Mouse (Mus musculus): Measurements from ENCODE around the gene Cyp2c65. TPM values are rescaled to one million over a fixed set of nuclear protein-coding genes. Genes with fewer than 3 reads are reported as not detected.

Gene Cyp2c65
- not detected in 2 replicates for polyA plus RNA-seq (2012; ENCODE audit: low replicate concordance)

DNA sequence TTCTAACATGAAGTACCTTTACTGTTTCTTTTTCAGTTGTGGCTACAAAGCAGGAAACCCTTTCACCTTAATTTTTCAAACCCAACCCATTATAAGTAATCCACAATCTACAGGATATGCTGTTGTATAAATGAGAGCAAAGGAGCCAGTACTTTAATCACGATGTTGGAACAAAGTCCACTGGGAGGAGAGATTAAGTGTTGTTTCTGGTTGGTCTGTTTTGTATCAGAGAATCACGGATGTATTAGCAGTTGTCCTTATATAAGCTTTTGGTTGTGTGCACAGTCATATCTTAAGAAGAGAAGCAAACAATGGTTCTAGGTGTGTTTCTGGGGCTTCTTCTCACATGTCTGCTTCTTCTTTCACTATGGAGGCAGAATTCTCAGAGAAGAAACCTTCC is at the start of gene Cyp2c65:
Cyp2c65 (plus strand) TSS at position 297 of the 400 bp plus-strand sequence.

DNA sequence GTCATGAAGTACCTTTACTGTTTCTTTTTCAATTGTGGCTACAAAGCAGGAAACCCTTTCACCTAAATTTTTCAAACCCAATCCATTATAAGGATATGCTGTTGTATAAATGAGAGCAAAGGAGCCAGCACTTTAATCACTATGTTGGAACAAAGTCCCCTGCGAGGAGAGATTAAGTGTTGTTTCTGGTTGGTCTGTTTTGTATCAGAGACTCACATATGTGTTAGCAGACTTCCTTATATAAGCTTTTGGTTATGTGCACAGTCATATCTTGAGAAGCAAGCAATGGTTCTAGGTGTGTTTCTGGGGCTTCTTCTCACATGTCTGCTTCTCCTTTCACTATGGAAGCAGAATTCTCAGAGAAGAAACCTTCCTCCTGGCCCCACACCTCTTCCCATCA is 52.8 kb downstream of the Cyp2c65 start, which contains the start of gene Cyp2c66:
Cyp2c66 (plus strand) TSS at position 255 of the 400 bp plus-strand sequence.

Other genes with a start within 250 kb of the Cyp2c65 start
- 0.41 and 2.0 TPM in 2 replicates for gene Noc3l, start 241.8 kb upstream of the Cyp2c65 start, polyA plus RNA-seq (2012; ENCODE audit: low replicate concordance)
- 1.3 and 3.1 TPM in 2 replicates for gene Tbc1d12, start 224.4 kb upstream of the Cyp2c65 start, polyA plus RNA-seq (2012; ENCODE audit: low replicate concordance)
- gene Hells, start 130.1 kb upstream of the Cyp2c65 start, polyA plus RNA-seq (2012; ENCODE audit: low replicate concordance) = 1.2 and 2.6 TPM in 2 replicates
- not detected in 2 replicates for gene Cyp2c55, start 54.0 kb upstream of the Cyp2c65 start, polyA plus RNA-seq (2012; ENCODE audit: low replicate concordance)
- not detected in 2 replicates for gene Cyp2c66, start 52.9 kb downstream of the Cyp2c65 start, polyA plus RNA-seq (2012; ENCODE audit: low replicate concordance)
- gene Cyp2c29, start 208.4 kb downstream of the Cyp2c65 start, polyA plus RNA-seq (2012; ENCODE audit: low replicate concordance) = not detected in 2 replicates